Mouse (Mus musculus) lung, adult 2 months (tissue): ENCODE results near the gene Elp5.

Experiments
- CTCF ChIP-seq: fragments of 200-500 bp; IDR thresholded peaks from 2 replicates; pipeline ENCODE4 v1.5.1; 2011; ENCODE audit warnings: mild to moderate bottlenecking, low read length, control low read depth; ENCODE audit not compliant: insufficient read depth
- POLR2A ChIP-seq: fragments of 200-500 bp; IDR thresholded peaks from 2 replicates; pipeline ENCODE4 v1.6.1; 2011; ENCODE audit warnings: low read depth, mild to moderate bottlenecking, control low read depth, low read length, borderline replicate concordance; ENCODE audit errors: extremely low read depth

GRCm38 (mm10) chr11:70017199-70017767 lies 35.0 kb upstream of the Elp5 start:
- no peak for TF ChIP-seq POLR2A
- no peak for TF ChIP-seq CTCF
